ENCODE assay signal across 9 mouse cellular contexts in genomic region chr9:34279906-34280305, GRCm38 (mm10).
DNase-seq lines count a peak whose midpoint lies in the region; ATAC-seq and TF ChIP-seq lines count a peak whose summit lies in the region.
"Had no signal": no experiment of that assay in that cellular context is flagged by ENCODE, and none has a peak within 500 bp of the region (broad histone marks: within the 10 kb centered on the region; RNA-seq: fewer than 3 reads in every experiment).

No protein-coding gene starts in this region.

- no peaks in the 10 kb centered on the region for H3K9me3 ChIP-seq in heart, postnatal 0 days (replicated peaks; ENCODE audit: control insufficient read depth, low read length)
- no peaks in the 10 kb centered on the region for H3K9me3 ChIP-seq in lung, embryonic 16.5 days (ENCODE audit: control insufficient read depth, low read length)
- H3K9me3 ChIP-seq: embryonic facial prominence, embryonic 15.5 days had no signal

- no peaks in the 10 kb centered on the region for H3K27me3 ChIP-seq in heart, postnatal 0 days (ENCODE audit: control insufficient read depth, insufficient read depth, low read length)
- H3K27me3 ChIP-seq in lung, embryonic 16.5 days (ENCODE audit: control insufficient read depth, insufficient read depth, low read depth, low read length) = no peaks in the 10 kb centered on the region
- H3K27me3 ChIP-seq: embryonic facial prominence, embryonic 15.5 days had no signal

- ATAC-seq in heart, postnatal 0 days (ENCODE audit: insufficient read depth, low read depth) = no peak
- peak; percentile 91 for ATAC-seq in lung, embryonic 16.5 days (ENCODE audit: low read depth)

- H3K4me2 ChIP-seq in heart, postnatal 0 days (ENCODE audit: low read depth, low read length) = no peak overlapping the region
- H3K4me2 ChIP-seq in lung, embryonic 16.5 days (ENCODE audit: low read depth, low read length) = no peak overlapping the region
- H3K4me2 ChIP-seq: embryonic facial prominence, embryonic 15.5 days had no signal

- no peaks in the 10 kb centered on the region for H3K4me1 ChIP-seq in heart, postnatal 0 days (ENCODE audit: control insufficient read depth, insufficient read depth)
- peaks cover 2% of the 10 kb centered on the region; the same call in 1 of the 2 replicates for H3K4me1 ChIP-seq in lung, embryonic 16.5 days (replicated peaks; ENCODE audit: control insufficient read depth, insufficient read depth, low read length)
- H3K4me1 ChIP-seq: embryonic facial prominence, embryonic 15.5 days had no signal

- 24% methylated on average over 2 of the region's 2 CpGs for WGBS in heart, postnatal 0 days
- WGBS in lung, embryonic 16.5 days = 34% methylated on average over 2 of the region's 2 CpGs

- H3K4me3 ChIP-seq in heart, postnatal 0 days (ENCODE audit: low read depth, low read length) = no peak overlapping the region
- no peak overlapping the region for H3K4me3 ChIP-seq in lung, embryonic 16.5 days (ENCODE audit: low read length)
- H3K4me3 ChIP-seq: embryonic facial prominence, embryonic 15.5 days had no signal

- H3K36me3 ChIP-seq in heart, postnatal 0 days (replicated peaks; ENCODE audit: control insufficient read depth, insufficient read depth, low read length) = no peaks in the 10 kb centered on the region
- H3K36me3 ChIP-seq in lung, embryonic 16.5 days (ENCODE audit: control insufficient read depth, insufficient read depth, low read length) = no peaks in the 10 kb centered on the region
- H3K36me3 ChIP-seq: embryonic facial prominence, embryonic 15.5 days had no signal

- no peak overlapping the region for H3K27ac ChIP-seq in heart, postnatal 0 days (ENCODE audit: low read depth)
- H3K27ac ChIP-seq in lung, embryonic 16.5 days (ENCODE audit: low read length) = peak overlapping the region; percentile 65; the same call in 1 of the 2 replicates
- H3K27ac ChIP-seq: embryonic facial prominence, embryonic 15.5 days had no signal

- no peak for TF ChIP-seq CTCF in heart, postnatal 0 days (IDR thresholded peaks at IDR 0.05; ENCODE audit: low read depth)

- no peak overlapping the region for H3K9ac ChIP-seq in heart, postnatal 0 days (replicated peaks; ENCODE audit: low read depth, low read length)
- H3K9ac ChIP-seq in lung, embryonic 16.5 days (ENCODE audit: low read length) = no peak overlapping the region
- H3K9ac ChIP-seq: embryonic facial prominence, embryonic 15.5 days had no signal

- DNase-seq in heart, postnatal 0 days (ENCODE audit: low spot score) = peak; percentile 14
- no peak for DNase-seq in heart, adult 8-10 months (ENCODE audit: low spot score)
- DNase-seq in ES-CJ7 (ENCODE audit: low read depth, low spot score) = peak; percentile 62
- peak; percentile 91 for DNase-seq in fibroblast of lung, adult 2 months (ENCODE audit: low read depth)
- DNase-seq in layer of hippocampus, postnatal 36 days = no peak
- no peak for DNase-seq in adrenal gland, postnatal 25 days
- DNase-seq in spleen, postnatal 36 days (ENCODE audit: low spot score in 2 of 2) = no peak

- no peak for TF ChIP-seq EP300 in heart, postnatal 0 days (IDR thresholded peaks at IDR 0.05; ENCODE audit: low read depth)

Comparison
In these comparisons a context has a peak if more than half of its experiments do, and no peak if none do; other contexts are left out.
1. DNase-seq: peak in heart, postnatal 0 days (single experiment), ES-CJ7 (single experiment) and fibroblast of lung, adult 2 months (single experiment); none in heart, adult 8-10 months (single experiment), layer of hippocampus, postnatal 36 days (0 of 2), adrenal gland, postnatal 25 days (single experiment) and spleen, postnatal 36 days (0 of 2).